Mouse (Mus musculus): ENCODE measurements around the gene Abcb8. TPM values are rescaled to one million over a fixed set of nuclear protein-coding genes. Genes with fewer than 3 reads are reported as not detected.

Gene Abcb8
- polyA plus RNA-seq, 1 experiment from 2014 or later = 39.0 TPM

GRCm38 (mm10) chr5:24453283-24453984 lies 60.0 kb downstream of the Abcb8 start:
- peak overlapping the region; percentile 93 for H3K27ac ChIP-seq
- H3K4me2 ChIP-seq = peak overlapping the region; percentile 100
- H3K4me1 ChIP-seq = peaks cover 46% of the 10 kb centered on the region
- H3K9ac ChIP-seq = peak overlapping the region; percentile 96
- ATAC-seq = peak; percentile 9; the same call in 1 of the 2 replicates
- peak overlapping the region; percentile 94 for H3K4me3 ChIP-seq
- WGBS = 4% methylated on average over 5 of the region's 5 CpGs
- peaks cover 20% of the 10 kb centered on the region for H3K36me3 ChIP-seq (ENCODE audit: poor library complexity, severe bottlenecking)
- H3K9me3 ChIP-seq (replicated peaks) = no peaks in the 10 kb centered on the region
- peaks cover 12% of the 10 kb centered on the region for H3K27me3 ChIP-seq

GRCm38 (mm10) chr5:24453985-24454303 lies 60.5 kb downstream of the Abcb8 start:
- no peak for ATAC-seq
- 26% methylated on average over 2 of the region's 2 CpGs for WGBS

GRCm38 (mm10) chr5:24455076-24455475 lies 61.6 kb downstream of the Abcb8 start:
- H3K9ac ChIP-seq = peak overlapping the region; percentile 52
- 73% methylated on average over 3 of the region's 3 CpGs for WGBS
- H3K4me3 ChIP-seq = 0 out of 2 replicates have a peak overlapping the region, but pooled peaks have one; percentile 94
- no peaks in the 10 kb centered on the region for H3K9me3 ChIP-seq (replicated peaks)
- no peak for ATAC-seq
- 0 out of 2 replicates have a peak overlapping the region, but pooled peaks have one; percentile 93 for H3K27ac ChIP-seq
- peaks cover 4% of the 10 kb centered on the region for H3K27me3 ChIP-seq
- peaks cover 46% of the 10 kb centered on the region for H3K4me1 ChIP-seq
- peaks cover 30% of the 10 kb centered on the region for H3K36me3 ChIP-seq (ENCODE audit: poor library complexity, severe bottlenecking)
- peak overlapping the region; percentile 100 for H3K4me2 ChIP-seq

More at GRCm38 (mm10) chr5:24453985-24454303, 60.5 kb downstream of the Abcb8 start:
- Histone ChIP-seq H3K4me3 (peak overlapping the region; percentile 94), H3K36me3 (ENCODE audit: poor library complexity, severe bottlenecking) (peaks cover 25% of the 10 kb centered on the region), H3K27me3 (peaks cover 7% of the 10 kb centered on the region), H3K9me3 (replicated peaks) (no peaks in the 10 kb centered on the region), H3K4me1 (peaks cover 46% of the 10 kb centered on the region), H3K27ac (peak overlapping the region; percentile 93; the same call in 1 of the 2 replicates), H3K4me2 (peak overlapping the region; percentile 100), H3K9ac (peak overlapping the region; percentile 96; the same call in 1 of the 2 replicates)

GRCm38 (mm10) chr5:24455613-24456012 lies 62.1 kb downstream of the Abcb8 start:
- no peak overlapping the region; the same call in 1 of the 2 replicates for H3K27ac ChIP-seq
- H3K27me3 ChIP-seq = no peaks in the 10 kb centered on the region
- no peaks in the 10 kb centered on the region for H3K9me3 ChIP-seq (replicated peaks)
- peak overlapping the region; percentile 100 for H3K4me2 ChIP-seq
- WGBS = 52% methylated on average over 7 of the region's 7 CpGs
- peaks cover 33% of the 10 kb centered on the region for H3K36me3 ChIP-seq (ENCODE audit: poor library complexity, severe bottlenecking)
- peak overlapping the region; percentile 4; the same call in 1 of the 2 replicates for H3K4me3 ChIP-seq
- H3K4me1 ChIP-seq = peaks cover 46% of the 10 kb centered on the region
- ATAC-seq = no peak
- peak overlapping the region; percentile 52 for H3K9ac ChIP-seq

Other genes with a start within 250 kb of the Abcb8 start
- gene Nupl2, start 228.7 kb upstream of the Abcb8 start, polyA plus RNA-seq (2015; fragmentation: Nextera tagmentation; extraction: Ambion mirVana) = 15.2 and 17.0 TPM in 2 replicates
- gene Kcnh2, start 42.1 kb upstream of the Abcb8 start, polyA plus RNA-seq (2015; fragmentation: Nextera tagmentation; extraction: Ambion mirVana) = 4.3 and 6.9 TPM in 2 replicates
- gene Nos3, start 28.9 kb upstream of the Abcb8 start, polyA plus RNA-seq (2015; fragmentation: Nextera tagmentation; extraction: Ambion mirVana) = 5.6 and 5.9 TPM in 2 replicates
- 0.52 and 0.57 TPM in 2 replicates for gene Atg9b, start 1.5 kb upstream of the Abcb8 start, polyA plus RNA-seq (2015; fragmentation: Nextera tagmentation; extraction: Ambion mirVana)
- gene Asic3, start 19.7 kb downstream of the Abcb8 start, polyA plus RNA-seq (2015; fragmentation: Nextera tagmentation; extraction: Ambion mirVana) = 0.24 TPM in 1 of 2 replicates, not detected in the other
- 80.7 and 84.0 TPM in 2 replicates for gene Cdk5, start 29.9 kb downstream of the Abcb8 start, polyA plus RNA-seq (2015; fragmentation: Nextera tagmentation; extraction: Ambion mirVana)
- gene Slc4a2, start 30.2 kb downstream of the Abcb8 start, polyA plus RNA-seq (2015; fragmentation: Nextera tagmentation; extraction: Ambion mirVana) = 19.5 and 23.3 TPM in 2 replicates
- gene Fastk, start 51.6 kb downstream of the Abcb8 start, polyA plus RNA-seq (2015; fragmentation: Nextera tagmentation; extraction: Ambion mirVana) = 85.3 and 86.9 TPM in 2 replicates
- 32.5 and 35.4 TPM in 2 replicates for gene Tmub1, start 54.2 kb downstream of the Abcb8 start, polyA plus RNA-seq (2015; fragmentation: Nextera tagmentation; extraction: Ambion mirVana)
- 38.0 and 39.2 TPM in 2 replicates for gene Agap3, start 58.5 kb downstream of the Abcb8 start, polyA plus RNA-seq (2015; fragmentation: Nextera tagmentation; extraction: Ambion mirVana)
- gene Gbx1, start 133.5 kb downstream of the Abcb8 start, polyA plus RNA-seq (2015; fragmentation: Nextera tagmentation; extraction: Ambion mirVana) = 0.90 and 0.97 TPM in 2 replicates
- 0.06 and 0.15 TPM in 2 replicates for gene Asb10, start 147.3 kb downstream of the Abcb8 start, polyA plus RNA-seq (2015; fragmentation: Nextera tagmentation; extraction: Ambion mirVana)
- gene 4931409K22Rik, start 163.1 kb downstream of the Abcb8 start, polyA plus RNA-seq (2015; fragmentation: Nextera tagmentation; extraction: Ambion mirVana) = 0.62 TPM in 2 replicates
- 117 and 124 TPM in 2 replicates for gene Abcf2, start 183.8 kb downstream of the Abcb8 start, polyA plus RNA-seq (2015; fragmentation: Nextera tagmentation; extraction: Ambion mirVana)
- 15.0 and 17.2 TPM in 2 replicates for gene Chpf2, start 193.1 kb downstream of the Abcb8 start, polyA plus RNA-seq (2015; fragmentation: Nextera tagmentation; extraction: Ambion mirVana)
- gene Smarcd3, start 230.7 kb downstream of the Abcb8 start, polyA plus RNA-seq (2015; fragmentation: Nextera tagmentation; extraction: Ambion mirVana) = 111 and 114 TPM in 2 replicates